Mouse (Mus musculus) embryo, embryonic 9.5 days (tissue): ENCODE measurements around the gene Txndc12.
A peak's percentile ranks its signal among the peaks of the same experiment; 100 is the strongest.

Experiments
- DNase-seq: peaks from one replicate; pipeline ENCODE4 v3.0.0-alpha.2; 2017; ENCODE audit errors: extremely low spot score

Gene Txndc12

DNA sequence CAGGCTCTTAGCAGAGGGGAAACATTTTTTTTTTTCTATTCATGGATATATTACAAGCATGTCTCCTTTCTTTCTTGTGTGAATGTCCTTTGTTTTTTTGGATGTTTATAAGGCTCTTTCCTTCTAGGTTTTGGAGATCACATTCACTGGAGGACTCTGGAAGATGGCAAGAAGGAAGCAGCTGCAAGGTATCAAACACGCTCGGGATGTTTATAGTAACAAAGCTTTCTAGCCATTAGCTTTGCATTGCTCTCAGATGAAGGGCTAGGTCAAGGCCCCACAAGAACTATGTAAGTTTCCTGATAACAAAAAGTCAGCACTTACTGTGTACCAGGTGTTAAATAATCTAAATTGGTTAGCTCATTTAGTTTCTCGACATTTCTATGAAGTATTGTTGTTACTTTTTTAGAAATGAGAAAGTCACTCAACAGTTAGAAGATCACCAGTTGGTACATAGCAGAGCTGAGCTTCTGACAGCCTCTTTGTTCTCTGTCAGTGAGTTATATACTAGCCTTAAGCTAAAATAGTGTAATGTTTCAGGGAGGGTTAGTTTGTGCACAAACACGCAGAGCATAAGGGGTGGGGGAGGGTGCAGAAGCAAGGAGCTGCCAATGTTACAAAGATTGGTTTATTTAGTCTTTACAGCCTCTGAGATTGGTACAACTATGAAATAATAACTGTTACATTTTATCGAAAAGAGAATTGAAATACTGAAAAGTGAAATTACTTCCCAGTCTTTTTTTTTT is 11.6 kb downstream of the Txndc12 start:
- DNase-seq = no peak

DNA sequence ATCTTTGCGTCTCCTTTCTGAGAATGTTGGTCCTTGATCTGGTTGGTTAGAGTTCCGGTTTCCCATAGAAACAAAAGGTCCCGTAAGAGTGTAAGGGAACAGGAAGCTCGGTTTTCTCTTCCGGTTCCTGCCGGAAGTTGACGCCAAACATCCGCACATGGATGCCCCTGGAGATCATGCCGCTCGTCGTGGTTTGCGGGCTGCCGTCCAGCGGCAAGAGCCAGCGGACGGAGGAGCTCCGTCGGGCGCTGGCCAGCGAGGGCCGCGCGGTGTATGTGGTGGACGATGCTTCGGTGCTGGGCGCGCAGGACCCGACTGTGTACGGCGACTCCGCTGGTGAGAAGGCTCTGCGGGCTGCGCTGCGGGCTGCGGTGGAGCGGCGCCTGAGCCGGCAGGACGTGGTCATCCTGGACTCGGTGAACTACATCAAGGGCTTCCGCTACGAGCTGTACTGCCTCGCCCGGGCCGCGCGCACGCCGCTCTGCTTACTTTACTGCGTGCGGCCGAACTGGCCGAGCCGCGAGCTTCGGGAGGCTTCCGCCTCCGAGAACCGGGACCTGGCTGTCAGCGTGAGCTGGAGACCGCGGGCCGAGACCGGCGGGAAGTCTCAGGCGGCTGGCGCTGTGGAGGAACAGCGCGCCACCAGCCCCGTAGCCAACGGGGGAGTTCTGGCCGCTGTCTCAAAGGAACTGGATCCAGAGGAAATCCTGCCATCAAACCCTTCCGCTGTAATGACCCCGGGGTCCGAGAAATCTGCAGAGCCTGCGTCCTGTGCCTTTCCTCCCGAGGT is 13.5 kb downstream of the Txndc12 start, which contains the start of gene Kti12:
Kti12 (plus strand) TSS at position 71 of the 790 bp plus-strand sequence.
- DNase-seq = peak; percentile 81

DNA sequence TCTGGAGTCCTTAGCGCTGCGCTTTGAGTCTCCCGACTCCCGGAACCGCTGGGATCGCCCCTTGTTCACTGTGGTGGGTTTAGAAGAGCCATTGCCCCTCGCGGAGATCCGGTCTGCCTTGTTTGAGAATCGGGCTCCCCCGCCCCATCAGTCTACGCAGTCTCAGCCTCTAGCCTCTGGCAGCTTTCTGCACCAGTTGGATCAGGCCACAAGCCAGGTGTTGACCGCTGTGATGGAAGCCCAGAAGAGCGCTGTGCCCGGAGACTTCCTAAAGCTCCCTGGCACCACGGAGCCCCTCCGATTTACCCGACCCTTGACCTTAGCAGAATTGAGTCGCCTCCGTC is 14.1 kb downstream of the Txndc12 start, which contains the start of gene A730015C16Rik:
A730015C16Rik (minus strand) TSS at position 115 of the 344 bp plus-strand sequence.
- no peak for DNase-seq

DNA sequence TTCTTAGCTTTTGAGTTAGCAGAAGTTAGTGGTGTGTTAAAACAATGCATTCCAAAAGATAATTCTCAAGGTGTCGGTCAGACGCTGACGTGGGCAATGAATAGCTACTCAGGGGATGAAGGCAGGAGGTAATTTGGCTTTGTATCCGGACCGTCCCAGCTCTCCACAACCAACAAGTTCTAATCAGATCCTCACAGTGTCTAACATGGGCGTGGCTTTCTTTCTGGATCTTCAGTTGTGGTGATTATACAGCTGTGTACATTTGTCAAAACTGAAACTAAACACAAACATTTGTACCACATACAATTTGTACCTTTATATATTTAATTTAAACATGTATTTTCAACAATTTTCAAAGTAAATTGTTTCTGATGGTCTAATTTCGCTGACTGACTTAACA is 32.4 kb downstream of the Txndc12 start:
- no peak for DNase-seq

DNA sequence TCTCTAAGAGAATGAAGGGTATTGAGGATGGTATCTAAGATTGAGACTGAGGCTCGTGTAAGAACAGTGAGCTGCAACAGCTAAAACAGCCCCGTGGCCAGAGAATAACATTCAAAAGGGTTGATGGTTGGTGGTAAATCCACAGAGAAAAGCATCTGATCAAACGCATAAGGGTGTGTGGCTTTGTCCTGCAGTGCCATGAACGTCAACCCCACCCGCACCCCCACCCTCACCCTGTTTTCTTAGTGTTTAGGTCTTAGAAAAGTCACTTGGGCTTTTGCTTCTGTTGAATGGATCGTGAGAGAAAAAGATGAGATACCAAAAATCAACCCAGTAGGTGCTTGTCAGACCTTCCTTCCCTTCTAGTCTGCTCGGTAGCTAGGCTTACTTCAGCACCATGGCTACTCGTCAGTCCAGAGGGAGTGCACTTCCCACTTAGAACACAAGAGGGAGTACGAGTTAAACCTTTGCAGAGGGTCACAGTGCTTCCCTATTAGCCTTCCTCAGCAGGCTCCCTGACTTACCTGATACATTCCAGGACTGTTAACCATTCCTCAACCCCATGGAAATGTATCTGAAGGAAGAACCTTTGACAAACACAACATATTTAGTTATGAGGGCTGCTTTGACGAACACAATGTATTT is 35.5 kb downstream of the Txndc12 start:
- DNase-seq = peak; percentile 83

DNA sequence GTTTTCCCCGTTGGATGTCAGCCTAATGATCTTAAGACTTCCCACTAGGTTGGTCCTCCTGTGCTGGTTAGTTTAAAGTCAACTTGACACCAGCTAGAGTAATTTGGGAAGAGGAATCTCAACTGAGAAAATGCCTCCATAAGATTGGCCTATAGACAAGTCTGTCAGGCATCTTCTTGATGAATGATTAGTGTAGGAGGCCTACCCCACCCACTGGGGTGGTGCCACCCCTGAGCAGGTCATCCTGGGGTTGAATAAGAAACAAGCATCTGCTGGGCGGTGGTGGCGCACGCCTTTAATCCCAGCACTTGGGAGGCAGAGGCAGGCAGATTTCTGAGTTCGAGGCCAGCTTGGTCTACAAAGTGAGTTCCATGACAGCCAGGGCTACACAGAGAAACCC is 39.3 kb downstream of the Txndc12 start:
- DNase-seq = no peak

DNA sequence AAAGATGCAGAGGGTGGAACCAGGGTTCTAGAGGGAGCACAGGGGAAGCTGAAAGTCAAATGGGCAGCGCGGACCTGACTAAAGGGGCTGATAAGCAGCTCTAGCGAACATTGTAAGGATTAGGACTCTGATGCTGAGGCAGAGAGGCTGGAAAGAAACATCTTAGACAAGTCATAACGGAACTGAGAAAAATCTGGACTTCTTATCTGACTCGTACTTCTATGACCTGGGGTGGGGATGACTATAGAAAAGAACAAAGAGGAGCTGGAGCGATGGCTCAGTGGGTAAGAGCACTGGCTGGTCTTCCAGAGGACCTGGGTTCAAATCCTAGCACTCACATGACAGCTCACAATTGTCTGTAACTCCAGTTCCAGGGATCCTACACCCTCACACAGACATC is 43.5 kb downstream of the Txndc12 start:
- DNase-seq = no peak

DNA sequence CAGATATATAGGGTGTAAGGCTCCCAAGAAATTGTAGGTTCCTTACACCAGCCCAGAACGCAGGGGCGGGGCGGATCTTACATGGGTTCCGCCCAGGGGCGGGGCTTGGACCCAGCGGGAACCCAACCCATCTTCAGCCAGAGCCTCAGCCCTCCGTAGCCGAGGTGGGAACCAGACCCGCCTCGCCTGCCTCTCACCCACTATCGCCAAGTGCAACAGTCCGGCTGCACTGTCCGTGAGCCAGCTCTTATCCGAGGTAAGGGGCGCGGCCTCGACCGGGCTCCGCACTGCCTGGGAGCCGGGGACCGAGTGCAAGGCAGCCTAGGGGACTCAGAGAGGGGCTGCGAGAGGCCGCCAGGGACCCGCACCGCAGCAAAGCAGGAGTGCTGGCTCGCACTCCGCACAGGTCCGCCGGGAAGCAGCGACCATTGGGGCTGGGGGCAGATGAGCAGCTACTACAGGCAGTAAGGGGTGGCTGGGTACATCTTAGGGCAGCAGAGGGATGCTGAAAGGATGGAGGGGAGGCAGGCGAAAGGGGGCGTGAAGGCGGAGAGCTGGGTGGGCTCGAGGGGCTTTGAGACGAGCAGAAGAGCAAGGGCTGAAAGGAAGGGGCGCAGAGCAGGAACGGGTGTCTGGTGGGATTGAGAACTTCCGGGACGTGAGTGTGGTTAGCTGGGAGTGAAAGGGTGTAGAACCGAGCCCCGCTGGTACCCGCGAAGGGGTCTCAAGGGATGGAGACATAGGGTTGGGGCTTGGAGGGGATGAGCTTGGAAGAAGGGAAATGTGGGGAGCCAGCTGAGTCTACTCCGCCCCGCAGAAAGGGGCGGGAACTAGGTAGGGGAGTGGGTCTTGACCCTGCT is 44.8 kb downstream of the Txndc12 start, which contains the start of gene Rab3b:
Rab3b (plus strand) TSS at position 101 of the 860 bp plus-strand sequence.
- peak; percentile 83 for DNase-seq

DNA sequence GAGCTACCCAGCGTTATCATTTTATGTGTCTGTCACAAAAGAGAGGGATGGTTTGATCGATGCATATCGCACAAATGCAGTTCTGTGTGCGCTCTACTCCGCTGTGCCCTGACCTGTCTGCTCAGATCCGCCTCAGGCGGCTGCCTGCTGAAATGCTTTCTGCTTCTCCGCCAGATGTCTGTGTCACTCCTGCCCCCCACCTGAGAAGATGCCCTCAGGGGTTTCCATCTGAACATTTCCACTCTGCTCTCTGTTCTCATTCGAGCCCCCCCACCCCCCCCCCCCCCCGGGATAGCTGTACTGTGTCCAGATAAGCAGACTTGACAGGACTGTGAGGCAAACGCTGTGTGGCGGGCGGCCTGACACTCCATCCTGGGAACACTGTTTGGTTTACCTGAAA is 49.4 kb downstream of the Txndc12 start:
- peak; percentile 15 for DNase-seq

DNA sequence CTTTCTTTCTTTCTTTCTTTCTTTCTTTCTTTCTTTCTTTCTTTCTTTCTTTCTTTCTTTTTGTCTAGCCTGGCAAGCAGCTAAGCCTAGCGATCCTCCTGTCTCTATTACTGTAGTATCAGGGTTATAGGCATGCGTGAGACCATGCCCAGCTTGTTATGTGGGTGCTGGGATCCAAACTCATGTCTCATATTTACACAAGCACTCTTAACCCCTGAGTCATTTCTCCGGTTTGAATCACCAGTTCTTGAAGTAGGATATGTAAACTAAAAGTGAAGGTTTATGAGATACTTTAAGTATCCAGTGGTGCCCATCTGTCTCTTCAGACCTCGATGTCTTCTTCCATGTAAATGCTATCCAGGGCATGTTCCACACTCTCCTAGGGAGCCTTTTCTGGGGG is 53.1 kb downstream of the Txndc12 start:
- DNase-seq = no peak

DNA sequence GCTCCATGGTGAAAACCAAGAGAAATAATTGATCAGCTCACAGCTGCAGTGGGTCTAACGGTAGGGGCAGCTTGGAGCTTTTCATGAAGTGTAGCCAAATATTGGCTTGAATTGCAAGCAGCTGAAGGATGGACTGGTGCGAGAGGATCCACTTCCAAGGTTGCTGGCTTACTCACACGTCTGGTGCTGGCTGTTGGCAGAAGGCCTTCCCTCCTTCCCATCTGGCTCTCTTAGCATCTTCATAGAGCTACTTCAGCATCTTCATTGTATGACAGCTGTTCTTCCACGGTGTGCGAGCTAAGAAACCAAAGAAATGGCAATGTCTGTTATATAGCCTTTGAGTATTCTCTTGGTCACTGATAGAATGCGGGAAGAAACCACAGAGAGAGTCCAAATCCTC is 56.5 kb downstream of the Txndc12 start:
- no peak for DNase-seq

DNA sequence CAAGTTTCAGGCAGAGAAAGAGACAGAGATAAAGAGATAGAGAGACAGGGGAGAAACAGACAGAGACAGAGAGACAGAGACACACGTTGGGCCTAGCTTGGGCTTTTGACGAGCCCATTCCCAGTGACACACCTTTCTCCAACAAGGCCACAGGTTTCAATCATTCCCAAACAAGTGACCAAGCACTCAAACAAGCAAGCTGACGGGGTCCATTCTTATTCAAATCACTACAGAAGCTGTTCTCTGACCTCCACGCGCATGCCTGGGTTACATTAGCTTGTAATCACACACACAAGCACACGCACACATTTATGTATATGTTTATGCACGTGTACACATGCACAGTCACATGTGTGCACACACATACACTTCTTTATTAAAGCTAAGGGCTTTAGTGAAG is 66.0 kb downstream of the Txndc12 start:
- no peak for DNase-seq

DNA sequence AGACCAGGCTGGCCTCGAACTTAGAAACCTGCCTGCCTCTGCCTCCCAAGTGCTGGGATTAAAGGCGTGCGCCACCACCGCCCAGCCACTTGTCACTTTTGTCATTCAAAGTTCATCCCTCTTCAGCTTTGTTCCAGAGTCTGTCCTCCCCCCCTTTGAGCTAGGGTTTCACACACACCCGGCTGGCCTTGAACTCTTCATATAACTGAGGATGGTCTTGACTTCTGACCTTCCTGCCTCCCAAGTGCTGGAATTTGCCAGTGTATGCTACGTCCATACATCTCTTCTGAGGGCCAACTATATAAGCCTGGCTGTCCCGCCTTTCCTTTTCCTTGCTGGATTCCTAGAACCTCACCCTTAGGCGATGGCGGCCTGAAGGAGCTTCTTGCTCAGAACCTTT is 68.5 kb downstream of the Txndc12 start:
- DNase-seq = no peak

DNA sequence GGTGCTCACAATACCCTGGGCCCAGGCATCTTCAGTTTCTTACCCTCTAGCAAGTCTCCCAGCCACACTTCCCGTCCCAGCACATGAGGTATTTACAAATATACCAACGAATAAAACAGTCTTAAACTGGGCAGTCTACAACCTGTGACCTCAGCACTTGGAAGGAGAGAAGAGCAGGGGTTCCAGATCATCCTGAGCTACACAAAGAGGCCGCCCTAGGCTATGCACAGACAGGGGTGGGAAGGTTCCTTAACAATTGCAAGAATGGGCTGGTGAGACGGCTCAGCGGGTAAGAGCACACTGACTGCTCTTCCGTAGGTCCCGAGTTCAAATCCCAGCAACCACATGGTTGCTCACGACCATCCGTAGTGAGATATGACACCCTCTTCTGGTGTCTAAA is 68.9 kb downstream of the Txndc12 start:
- DNase-seq = no peak

DNA sequence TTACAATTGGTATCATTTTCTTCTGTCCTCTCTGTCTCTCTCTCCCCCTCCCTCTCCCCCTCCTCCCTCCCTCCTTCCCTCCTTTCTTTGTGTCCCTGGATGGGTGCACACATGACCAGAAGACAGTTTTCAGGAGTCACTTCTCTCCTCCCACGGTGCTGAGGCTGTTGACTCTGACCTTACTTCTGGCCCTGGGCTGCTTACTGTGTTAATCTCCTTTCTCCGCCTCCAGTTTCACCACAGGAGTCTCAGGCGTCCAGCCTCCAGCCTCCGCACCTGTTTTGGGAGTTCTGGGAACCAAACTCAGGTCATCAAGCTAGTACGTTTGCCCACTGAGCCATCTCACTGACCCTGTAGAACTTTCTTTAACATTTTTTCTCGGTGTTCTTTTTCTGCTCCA is 69.7 kb downstream of the Txndc12 start:
- no peak for DNase-seq

DNA sequence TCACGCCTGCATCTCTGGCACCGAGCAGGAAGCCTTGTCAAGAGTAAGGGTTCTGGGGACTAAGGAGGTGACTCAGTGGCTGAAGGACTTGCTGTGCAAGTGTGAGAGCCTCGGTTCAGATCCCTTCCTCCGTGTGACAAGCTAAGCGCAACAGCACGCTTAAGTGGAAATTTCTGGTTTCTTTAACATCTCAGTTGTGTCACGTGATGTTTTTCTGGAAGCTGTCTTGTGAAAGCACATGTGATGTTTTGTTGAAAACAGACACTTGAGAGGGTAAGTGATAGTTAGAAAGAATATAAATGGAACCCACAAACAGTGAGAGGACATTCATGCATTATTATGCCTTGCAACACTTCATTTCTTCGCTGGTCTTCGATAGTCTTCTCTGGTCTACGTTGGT is 70.4 kb downstream of the Txndc12 start:
- no peak for DNase-seq

DNA sequence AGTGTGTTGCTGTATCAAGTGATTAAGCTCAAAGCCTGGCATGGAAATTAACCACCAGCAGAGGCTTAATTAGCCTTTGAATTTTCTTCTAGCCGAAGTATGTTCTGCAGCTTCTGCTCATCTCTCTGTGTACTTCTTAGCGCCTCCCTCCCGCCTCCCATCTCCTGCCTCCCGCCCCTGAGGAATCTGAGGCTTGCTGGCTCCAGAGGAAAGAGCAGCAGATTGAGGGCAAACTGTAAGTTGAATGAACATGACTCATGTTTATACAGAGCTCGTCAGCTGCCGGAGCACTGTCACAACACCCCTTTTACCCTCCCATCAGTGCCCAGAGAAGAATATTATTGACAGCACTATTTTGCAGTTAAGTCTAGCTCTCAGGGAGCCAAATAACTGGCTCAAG is 71.5 kb downstream of the Txndc12 start:
- no peak for DNase-seq

DNA sequence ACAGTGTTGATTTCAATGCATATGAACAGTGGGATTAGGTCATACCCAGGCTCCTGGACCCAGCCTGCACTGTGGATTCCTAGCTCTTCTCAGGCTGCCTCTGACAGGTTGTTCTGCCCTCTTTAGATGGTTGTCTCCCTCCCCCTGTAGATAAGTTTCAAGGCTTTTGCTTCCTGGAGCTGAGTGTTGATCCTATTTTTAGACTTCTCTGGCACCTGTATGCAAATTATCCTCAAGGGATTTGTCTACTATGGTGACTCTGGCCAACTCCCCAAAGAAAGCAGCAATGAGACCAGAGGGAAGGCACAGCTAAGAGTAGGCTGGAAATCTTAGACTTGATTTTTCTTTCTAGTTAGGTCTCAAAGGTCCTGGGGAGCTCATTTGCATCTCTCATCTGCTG is 73.1 kb downstream of the Txndc12 start:
- no peak for DNase-seq

DNA sequence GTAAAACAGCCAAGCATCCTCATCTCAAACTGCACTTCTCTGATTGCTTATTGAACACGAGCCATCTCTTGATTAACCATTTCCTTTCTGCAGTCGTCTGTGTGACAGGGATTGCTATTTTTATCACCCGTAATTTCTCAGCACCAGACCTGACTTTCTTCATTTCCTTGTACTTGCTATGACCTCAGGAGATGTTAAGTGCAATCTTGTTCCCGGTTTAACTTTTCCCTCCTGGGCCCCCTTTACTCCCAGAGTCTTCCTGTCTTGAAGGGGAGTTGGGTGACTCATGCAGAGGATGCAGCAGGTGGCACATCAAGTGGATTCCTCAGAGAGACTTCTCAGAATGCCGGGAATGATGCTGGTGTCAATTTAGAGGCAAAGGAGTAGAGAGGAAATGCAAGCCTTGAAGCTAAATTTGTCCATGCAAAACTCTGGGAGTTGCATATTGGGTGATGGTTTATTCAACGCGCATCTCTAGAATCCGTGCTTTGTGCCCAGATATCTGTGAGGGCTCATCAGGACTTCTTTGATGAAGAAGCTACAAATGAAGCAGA is 75.5 kb downstream of the Txndc12 start:
- DNase-seq = no peak
